Mouse (Mus musculus): ENCODE measurements around the gene Epor. TPM values are rescaled to one million over a fixed set of nuclear protein-coding genes. Genes with fewer than 3 reads are reported as not detected.
A peak's percentile ranks its signal among the peaks of the same experiment; 100 is the strongest.

The Epor gene
- polyA plus RNA-seq, 1 experiment from 2014 or later = 15.2 TPM

DNA sequence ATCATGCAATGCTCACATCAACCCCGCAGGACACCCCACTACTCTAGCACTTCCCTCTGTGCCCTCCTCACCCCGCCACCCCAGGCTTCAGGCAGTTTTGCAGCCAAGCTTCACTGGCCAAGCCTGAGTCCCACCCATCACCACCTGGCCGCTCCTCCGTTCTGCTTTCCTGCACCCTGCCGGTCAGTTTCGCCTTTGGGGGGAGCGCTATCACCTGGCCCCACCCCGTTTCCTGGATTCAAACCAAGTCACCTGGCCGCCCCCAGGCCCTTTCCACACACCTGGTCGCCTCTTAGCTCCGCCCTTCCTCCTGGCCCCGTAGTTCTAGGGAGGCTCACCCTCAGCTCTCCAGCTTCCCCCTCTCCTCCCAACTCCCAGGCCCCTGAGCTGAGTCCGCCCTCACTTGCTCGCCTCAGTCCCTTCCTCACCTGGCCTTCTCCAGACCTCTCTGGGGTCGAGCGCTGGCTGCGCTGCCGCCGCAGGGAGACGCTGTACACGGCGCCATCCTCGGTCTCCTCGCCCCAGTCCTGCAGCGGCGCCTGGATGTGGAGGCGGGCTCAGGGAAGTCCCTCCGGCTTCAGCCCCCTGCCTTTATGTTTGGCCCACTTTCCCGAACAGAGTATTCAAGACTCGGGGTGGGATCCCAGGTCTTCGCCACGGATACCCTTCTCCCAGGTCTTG lies 25.3 kb upstream of the Epor start:
- Histone ChIP-seq H3K9me3 (replicated peaks) (no peaks in the 10 kb centered on the region), H3K4me3 (replicated peaks) (peak overlapping the region; percentile 61), H3K27me3 (peaks cover 66% of the 10 kb centered on the region), H3K4me2 (peak overlapping the region; percentile 92), H3K9ac (peak overlapping the region; percentile 45), H3K27ac (peak overlapping the region; percentile 79), H3K36me3 (no peaks in the 10 kb centered on the region), H3K4me1 (peaks cover 32% of the 10 kb centered on the region)
- ATAC-seq (replicated peaks; ENCODE audit: low FRiP score) = peak; percentile 76
- under 1% methylated on average over 32 of the region's 32 CpGs for WGBS

DNA sequence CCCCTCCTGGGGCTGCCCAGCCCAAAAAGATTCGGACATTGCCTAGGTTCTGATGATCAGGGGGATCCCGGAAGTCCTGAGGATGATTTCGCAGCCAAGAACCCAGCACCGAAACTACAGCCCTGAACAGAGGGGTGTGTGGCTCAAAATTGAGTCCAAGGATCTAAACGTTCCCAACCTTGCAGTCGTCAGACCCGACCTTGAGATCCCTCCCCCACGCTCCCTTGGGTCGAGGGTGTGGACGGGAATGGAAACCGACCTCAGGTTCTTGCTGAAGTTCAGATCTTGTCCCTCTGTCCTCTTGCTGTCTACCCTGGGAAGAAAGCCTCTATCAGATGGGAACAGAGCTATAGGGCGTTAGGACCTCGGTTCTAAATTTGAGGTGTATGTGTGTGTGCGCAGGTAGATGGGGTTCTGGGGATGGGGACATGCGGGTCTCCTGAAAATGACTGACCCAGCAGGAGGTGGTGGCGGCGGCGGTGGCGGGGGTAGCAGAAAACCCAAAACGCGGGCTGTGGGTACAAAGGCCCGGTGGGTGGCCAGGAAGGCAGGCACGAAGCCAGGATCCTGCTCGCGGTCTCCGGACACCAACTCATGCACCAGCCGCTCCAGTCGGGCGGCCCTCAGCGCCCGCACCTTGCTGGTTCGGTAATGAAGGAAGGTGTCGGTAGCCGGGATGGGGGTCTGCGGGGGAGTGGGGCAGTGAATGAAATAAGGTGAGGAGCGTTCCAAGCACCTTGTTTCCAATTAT lies 24.5 kb upstream of the Epor start:
- H3K36me3 ChIP-seq = no peaks in the 10 kb centered on the region
- no peak for ATAC-seq (replicated peaks; ENCODE audit: low FRiP score)
- H3K4me3 ChIP-seq (replicated peaks) = peak overlapping the region; percentile 61
- WGBS = 9% methylated on average over 36 of the region's 36 CpGs
- H3K4me2 ChIP-seq = peak overlapping the region; percentile 92
- H3K9me3 ChIP-seq (replicated peaks) = no peaks in the 10 kb centered on the region
- 0 out of 2 replicates have a peak overlapping the region, but pooled peaks have one; percentile 18 for H3K27ac ChIP-seq
- H3K27me3 ChIP-seq = peaks cover 64% of the 10 kb centered on the region
- H3K9ac ChIP-seq = no peak overlapping the region; the same call in 1 of the 2 replicates
- H3K4me1 ChIP-seq = peaks cover 32% of the 10 kb centered on the region

GRCm38 (mm10) chr9:21983911-21984310 lies 20.6 kb upstream of the Epor start:
- Histone ChIP-seq H3K4me2 (no peak overlapping the region), H3K27ac (no peak overlapping the region), H3K27me3 (peaks cover 27% of the 10 kb centered on the region), H3K9me3 (replicated peaks) (no peaks in the 10 kb centered on the region), H3K4me3 (replicated peaks) (no peak overlapping the region), H3K9ac (no peak overlapping the region), H3K36me3 (peaks cover 27% of the 10 kb centered on the region), H3K4me1 (peaks cover 16% of the 10 kb centered on the region)
- no peak for ATAC-seq (replicated peaks; ENCODE audit: low FRiP score)
- WGBS = 40% methylated on average over 3 of the region's 3 CpGs

DNA sequence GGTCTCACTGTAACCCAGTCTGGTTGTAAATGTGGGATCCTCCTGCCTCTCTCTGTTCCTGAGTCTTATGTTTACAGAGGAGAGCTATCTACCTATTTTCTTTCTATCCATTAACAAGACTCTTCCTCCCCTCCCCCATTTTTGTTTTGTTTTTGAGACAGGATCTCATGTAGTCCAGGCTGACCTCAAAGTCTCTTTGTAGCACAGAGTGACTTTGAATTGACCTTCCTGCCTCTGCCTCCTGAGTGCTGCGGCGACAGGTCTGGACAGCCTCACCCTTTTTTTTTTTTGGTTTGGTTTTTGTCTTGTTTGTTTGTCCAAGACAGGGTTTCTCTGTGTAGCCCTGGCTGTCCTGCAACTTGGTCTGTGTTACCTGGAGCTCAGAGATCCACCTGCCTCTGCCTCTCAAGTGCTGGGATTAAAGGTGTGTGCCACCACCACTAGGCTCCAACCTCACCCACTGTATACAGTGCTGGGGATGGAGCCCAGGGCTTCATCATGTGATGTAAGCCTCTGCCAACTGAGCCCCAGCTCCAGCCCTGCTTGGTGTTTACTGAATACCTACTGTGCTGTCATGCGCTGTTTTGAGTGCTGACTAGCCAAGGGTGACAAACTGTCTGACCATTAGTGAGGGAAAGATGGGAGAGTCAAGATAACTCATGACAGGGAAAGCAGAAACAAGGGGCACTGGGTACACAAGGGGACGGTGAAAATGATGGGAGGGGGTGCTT lies 15.3 kb upstream of the Epor start:
- ATAC-seq (replicated peaks; ENCODE audit: low FRiP score) = no peak
- Histone ChIP-seq H3K27ac (no peak overlapping the region), H3K4me3 (replicated peaks) (no peak overlapping the region), H3K9me3 (replicated peaks) (no peaks in the 10 kb centered on the region), H3K9ac (no peak overlapping the region), H3K4me1 (no peaks in the 10 kb centered on the region), H3K27me3 (no peaks in the 10 kb centered on the region), H3K36me3 (peaks cover 42% of the 10 kb centered on the region), H3K4me2 (no peak overlapping the region)
- WGBS = 79% methylated on average over 4 of the region's 4 CpGs

DNA sequence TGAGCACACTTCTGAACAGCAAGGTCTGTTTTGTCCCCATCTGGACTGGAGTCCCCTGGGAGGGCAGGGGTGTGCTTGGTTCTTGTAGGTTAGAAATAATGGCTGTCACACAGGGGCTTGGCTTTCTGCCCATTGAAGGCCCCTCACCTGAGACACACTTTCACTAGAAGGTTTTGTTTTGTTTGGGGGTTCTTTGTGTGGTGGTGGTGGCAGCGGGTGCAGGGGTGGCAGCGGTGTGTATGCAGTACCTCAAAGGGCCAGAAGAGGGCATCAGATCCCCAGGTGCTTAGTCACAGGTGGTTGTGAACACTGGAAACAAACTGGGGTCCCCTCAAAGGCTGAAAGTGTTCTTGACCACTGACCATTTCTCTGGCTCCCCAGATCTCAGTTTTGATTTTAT lies 14.7 kb upstream of the Epor start:
- no peak overlapping the region for H3K4me2 ChIP-seq
- H3K9ac ChIP-seq = no peak overlapping the region
- 18% methylated on average over 2 of the region's 2 CpGs for WGBS
- ATAC-seq (replicated peaks; ENCODE audit: low FRiP score) = no peak
- no peaks in the 10 kb centered on the region for H3K4me1 ChIP-seq
- no peaks in the 10 kb centered on the region for H3K27me3 ChIP-seq
- H3K9me3 ChIP-seq (replicated peaks) = no peaks in the 10 kb centered on the region
- no peak overlapping the region for H3K4me3 ChIP-seq (replicated peaks)
- no peak overlapping the region for H3K27ac ChIP-seq
- H3K36me3 ChIP-seq = peaks cover 45% of the 10 kb centered on the region

- Histone ChIP-seq H3K27me3 (no peaks in the 10 kb centered on the region), H3K36me3 (peaks cover 50% of the 10 kb centered on the region), H3K9me3 (replicated peaks) (no peaks in the 10 kb centered on the region), H3K4me3 (replicated peaks) (no peak overlapping the region), H3K4me2 (no peak overlapping the region), H3K9ac (no peak overlapping the region), H3K4me1 (no peaks in the 10 kb centered on the region), H3K27ac (no peak overlapping the region)
- no peak for ATAC-seq (replicated peaks; ENCODE audit: low FRiP score)
- 82% methylated on average over 5 of the region's 5 CpGs for WGBS
Measured at GRCm38 (mm10) chr9:21977331-21977730, 14.0 kb upstream of the Epor start.

- Histone ChIP-seq H3K9ac (no peak overlapping the region), H3K27ac (no peak overlapping the region), H3K4me3 (replicated peaks) (no peak overlapping the region), H3K9me3 (replicated peaks) (no peaks in the 10 kb centered on the region), H3K4me1 (no peaks in the 10 kb centered on the region), H3K27me3 (no peaks in the 10 kb centered on the region), H3K4me2 (no peak overlapping the region), H3K36me3 (peaks cover 48% of the 10 kb centered on the region)
- no peak for ATAC-seq (replicated peaks; ENCODE audit: low FRiP score)
- 83% methylated on average over 10 of the region's 10 CpGs for WGBS
Measured at GRCm38 (mm10) chr9:21976626-21977175, 13.4 kb upstream of the Epor start.

GRCm38 (mm10) chr9:21969304-21969703 lies 6.0 kb upstream of the Epor start:
- H3K4me3 ChIP-seq (replicated peaks) = no peak overlapping the region
- peaks cover 14% of the 10 kb centered on the region for H3K36me3 ChIP-seq
- no peak for ATAC-seq (replicated peaks; ENCODE audit: low FRiP score)
- no peak overlapping the region for H3K4me2 ChIP-seq
- no peak overlapping the region for H3K27ac ChIP-seq
- H3K9me3 ChIP-seq (replicated peaks) = no peaks in the 10 kb centered on the region
- 0 out of 2 replicates have a peak, but pooled peaks cover 5% of the 10 kb centered on the region for H3K27me3 ChIP-seq
- H3K9ac ChIP-seq = no peak overlapping the region
- no peaks in the 10 kb centered on the region for H3K4me1 ChIP-seq
- 91% methylated on average over 4 of the region's 4 CpGs for WGBS

DNA sequence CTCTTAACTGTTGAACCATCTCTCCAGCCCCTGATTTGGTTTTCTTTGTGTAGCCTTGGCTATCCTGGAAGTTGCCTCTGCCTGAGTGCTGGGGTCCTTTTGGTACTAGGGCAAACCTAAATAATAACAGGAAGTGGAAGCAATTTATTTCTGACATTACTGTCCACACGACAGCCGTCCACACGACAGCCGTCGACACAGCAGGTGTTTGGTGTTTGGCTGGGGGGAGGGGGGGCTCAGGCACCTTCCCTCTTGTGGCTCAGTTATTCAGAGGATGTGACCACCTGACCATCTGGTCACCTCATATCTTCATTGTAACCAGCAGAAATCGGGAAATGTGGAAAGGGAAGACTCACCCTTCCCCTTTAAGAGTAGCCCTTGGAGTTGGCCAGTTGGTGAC lies 5.6 kb upstream of the Epor start:
- WGBS = 44% methylated on average over 6 of the region's 6 CpGs
- Histone ChIP-seq H3K27me3 (0 out of 2 replicates have a peak, but pooled peaks cover 5% of the 10 kb centered on the region), H3K9ac (no peak overlapping the region), H3K27ac (no peak overlapping the region), H3K4me2 (no peak overlapping the region), H3K36me3 (peaks cover 14% of the 10 kb centered on the region), H3K9me3 (replicated peaks) (no peaks in the 10 kb centered on the region), H3K4me3 (replicated peaks) (no peak overlapping the region), H3K4me1 (peaks cover 1% of the 10 kb centered on the region; the same call in 1 of the 2 replicates)
- no peak for ATAC-seq (replicated peaks; ENCODE audit: low FRiP score)

- H3K4me2 ChIP-seq = peak overlapping the region; percentile 90
- WGBS = 2% methylated on average over 34 of the region's 34 CpGs
- peak; percentile 85 for ATAC-seq (replicated peaks; ENCODE audit: low FRiP score)
- H3K9ac ChIP-seq = peak overlapping the region; percentile 18
- no peaks in the 10 kb centered on the region for H3K9me3 ChIP-seq (replicated peaks)
- peaks cover 15% of the 10 kb centered on the region for H3K27me3 ChIP-seq
- H3K4me3 ChIP-seq (replicated peaks) = peak overlapping the region; percentile 52
- peaks cover 10% of the 10 kb centered on the region for H3K36me3 ChIP-seq
- peaks cover 49% of the 10 kb centered on the region for H3K4me1 ChIP-seq
- H3K27ac ChIP-seq = peak overlapping the region; percentile 20; the same call in 1 of the 2 replicates
Measured at GRCm38 (mm10) chr9:21962416-21963059, 768 bp downstream of the Epor start.

DNA sequence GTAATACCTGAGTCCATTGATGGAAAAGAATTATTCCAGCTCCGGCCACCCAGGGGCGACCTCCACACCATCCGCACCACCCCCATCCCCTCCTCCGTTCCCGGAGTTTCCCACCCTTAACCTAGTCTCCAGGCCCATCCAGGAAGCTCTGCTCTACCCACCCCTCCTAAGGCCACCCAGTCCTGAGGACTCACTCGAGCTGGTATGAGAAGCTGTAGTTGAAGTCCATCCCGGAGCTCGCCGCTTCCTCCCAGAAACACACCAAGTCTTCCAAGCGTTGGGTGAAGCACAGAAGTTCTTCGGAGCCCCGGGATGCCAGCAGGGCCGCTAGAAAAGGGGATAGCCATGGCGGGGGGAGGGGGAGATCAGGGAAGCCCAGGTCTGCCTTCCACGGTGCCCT lies 1.3 kb downstream of the Epor start:
- 0% methylated on average over 15 of the region's 15 CpGs for WGBS
- Histone ChIP-seq H3K27me3 (peaks cover 15% of the 10 kb centered on the region), H3K27ac (0 out of 2 replicates have a peak overlapping the region, but pooled peaks have one; percentile 20), H3K4me1 (peaks cover 49% of the 10 kb centered on the region), H3K9me3 (replicated peaks) (no peaks in the 10 kb centered on the region), H3K36me3 (peaks cover 13% of the 10 kb centered on the region), H3K4me3 (replicated peaks) (peak overlapping the region; percentile 52), H3K4me2 (peak overlapping the region; percentile 90), H3K9ac (peak overlapping the region; percentile 25; the same call in 1 of the 2 replicates)
- ATAC-seq (replicated peaks; ENCODE audit: low FRiP score) = no peak

All from kidney, embryonic 15.5 days (tissue).